Mouse (Mus musculus): ENCODE results near the gene Kiz.

Gene Kiz

GRCm38 (mm10) chr2:146984831-146985230 is 129.2 kb downstream of the Kiz start:
- no peak for DNase-seq

- DNase-seq, result no peak
These were observed 130.1 kb downstream of the Kiz start for GRCm38 (mm10) chr2:146985807-146986206.

GRCm38 (mm10) chr2:146986429-146986828 is 130.8 kb downstream of the Kiz start:
- no peak for DNase-seq

DNA sequence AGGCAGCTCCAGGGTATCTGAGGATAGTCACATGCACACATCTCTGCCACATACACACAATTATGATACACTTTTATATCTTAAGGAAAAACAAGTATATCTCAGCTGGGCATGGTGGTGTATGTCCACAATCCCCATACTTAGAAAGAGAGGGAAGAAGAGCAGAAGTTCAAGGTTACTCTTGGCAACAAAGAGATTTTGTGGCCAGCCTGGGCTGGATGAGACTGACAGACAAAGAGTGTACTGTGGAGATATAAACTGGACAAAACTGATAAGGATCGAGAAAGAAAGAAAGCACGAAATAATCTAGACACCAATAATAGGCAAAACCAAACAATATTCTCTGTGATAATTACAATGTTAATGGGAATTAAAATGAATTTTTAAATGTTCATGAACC is 151.6 kb downstream of the Kiz start:
- DNase-seq, result no peak

DNA sequence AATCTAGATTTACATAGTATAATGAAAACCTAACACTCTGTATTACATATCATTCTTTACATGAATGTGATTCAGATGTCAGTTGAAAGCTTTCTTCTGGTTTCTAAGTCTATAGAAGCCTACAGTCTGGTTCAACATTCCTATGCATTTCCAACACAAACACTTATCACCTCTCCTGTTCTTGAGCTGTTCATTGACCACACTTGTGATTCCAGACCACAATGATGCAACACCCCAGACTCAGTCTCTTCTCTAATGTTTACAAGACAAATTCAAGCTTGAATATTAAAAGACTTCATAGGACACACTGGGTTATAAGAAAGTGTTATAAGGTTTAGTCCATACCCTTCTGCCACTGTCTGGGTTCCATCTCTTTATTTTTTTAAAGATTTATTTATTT is 153.4 kb downstream of the Kiz start:
- no peak for DNase-seq

- DNase-seq, result no peak
These were observed 154.5 kb downstream of the Kiz start for GRCm38 (mm10) chr2:147010141-147010540.

GRCm38 (mm10) chr2:147010952-147011351 is 155.3 kb downstream of the Kiz start:
- DNase-seq, result no peak

DNA sequence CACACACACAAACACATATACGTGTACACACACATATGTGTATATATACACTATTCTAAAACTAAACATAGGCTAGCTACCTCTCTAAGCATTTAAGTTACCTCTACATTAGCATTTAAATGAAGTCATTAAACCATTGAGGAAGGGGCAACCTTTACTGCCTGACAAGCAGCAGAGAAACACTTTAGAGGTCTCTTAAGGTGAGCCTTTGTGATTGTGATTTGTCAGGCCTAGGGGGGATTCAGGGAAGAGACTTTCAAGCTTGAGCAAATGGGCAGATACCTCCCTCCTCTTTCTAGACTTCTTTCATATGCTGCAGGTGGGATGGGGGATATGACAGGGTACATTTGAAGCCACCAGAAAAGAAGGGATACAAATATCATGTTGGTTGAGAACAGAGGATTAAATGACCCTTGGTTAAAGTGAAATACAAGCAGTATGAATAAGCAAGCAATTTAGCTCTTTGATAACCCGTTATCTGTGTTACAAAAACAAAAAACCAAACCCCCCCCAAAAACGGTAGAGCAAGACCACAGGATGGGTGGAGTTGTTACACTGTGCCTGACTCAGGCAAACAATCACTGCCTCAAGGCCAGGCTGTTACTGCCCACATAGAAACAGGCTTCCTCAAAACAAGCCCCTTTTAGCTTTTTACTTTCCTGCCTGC is 155.9 kb downstream of the Kiz start:
- no peak for DNase-seq

- DNase-seq, result peak; percentile 2
These were observed 156.5 kb downstream of the Kiz start for GRCm38 (mm10) chr2:147012141-147012622.

DNA sequence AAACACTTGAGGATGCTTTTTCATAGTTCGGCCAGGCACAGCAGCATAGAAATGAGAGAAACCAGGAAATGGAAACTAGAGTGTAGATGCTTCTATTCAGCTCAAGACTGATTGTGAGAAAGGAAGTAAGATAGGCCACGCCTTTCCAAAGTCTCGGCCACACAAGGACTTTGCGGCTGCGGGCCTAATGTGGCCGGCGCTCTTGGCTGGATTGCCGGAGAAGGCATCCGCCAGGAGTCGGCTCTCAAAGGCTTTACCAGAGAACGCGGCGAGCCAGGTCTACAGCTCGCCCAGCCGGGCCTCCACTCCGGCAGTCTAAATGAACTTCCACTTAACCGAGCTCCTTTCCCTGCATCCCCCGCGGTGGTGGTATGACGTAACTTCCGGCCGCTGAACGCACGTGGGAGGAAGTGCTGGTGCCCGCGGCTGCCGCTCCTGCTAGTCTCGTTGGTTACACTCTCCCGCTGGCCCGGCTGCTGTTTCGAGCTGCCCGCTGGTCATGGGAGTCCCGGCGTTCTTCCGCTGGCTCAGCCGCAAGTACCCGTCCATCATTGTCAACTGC is 157.0 kb downstream of the Kiz start, which contains the start of gene Xrn2:
Gene Xrn2, plus strand, starts transcription at position 374 of the 562 bp plus-strand sequence.
- DNase-seq, result peak; percentile 93

DNA sequence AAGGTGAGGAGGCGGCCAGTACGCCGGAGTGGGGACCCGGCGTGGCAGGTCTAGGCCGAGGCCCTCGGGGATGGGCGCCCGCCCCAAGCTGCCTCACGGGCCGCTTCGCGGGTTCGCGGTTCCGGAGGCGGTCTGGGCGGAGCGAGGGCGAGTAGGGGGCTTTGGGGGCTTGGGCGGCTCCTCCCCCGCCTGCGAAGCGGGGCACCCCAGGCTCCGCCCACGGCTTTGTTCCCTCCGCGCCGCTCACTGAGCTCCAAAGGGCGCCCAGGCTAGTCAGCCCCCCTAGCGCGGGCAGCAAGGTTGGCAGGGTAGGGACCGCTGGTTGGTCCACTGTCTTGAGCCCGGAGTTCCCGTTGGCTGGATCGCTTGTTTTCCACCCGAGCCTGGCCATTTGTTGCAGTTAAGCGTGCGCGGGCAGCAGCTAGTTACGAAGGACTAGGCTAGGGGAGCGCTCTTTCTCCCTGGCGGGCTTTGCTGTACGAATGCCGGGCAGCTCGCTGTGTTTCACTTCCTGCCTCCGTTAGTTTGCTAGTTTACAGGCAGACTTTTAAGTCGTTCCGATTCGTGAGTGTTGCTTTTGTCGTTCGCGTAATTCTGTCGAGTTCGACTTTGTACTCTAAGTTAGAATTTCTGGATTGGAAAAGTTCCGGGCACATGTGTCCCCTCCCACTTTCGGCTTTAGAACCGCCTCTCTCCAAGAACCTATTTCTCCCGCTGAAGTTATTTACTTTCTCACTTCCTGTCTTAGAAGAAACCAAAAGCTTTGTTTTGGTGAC is 157.7 kb downstream of the Kiz start:
- peak; percentile 69 for DNase-seq

- DNase-seq, result no peak
These were observed 158.6 kb downstream of the Kiz start for GRCm38 (mm10) chr2:147014101-147014886.

All from right cerebral cortex, postnatal 4 days (tissue).